Mouse (Mus musculus) adrenal gland, postnatal 14 days (tissue): ENCODE measurements around the gene Gpx5. TPM values are rescaled to one million over a fixed set of nuclear protein-coding genes. Genes with fewer than 3 reads are reported as not detected.

Experiments used
- total RNA-seq: library from RNA; stranded (reverse); gene quantifications from 2 replicates; pipeline ENCODE4 v1.2.3, GENCODE M21; 2021

Gpx5 gene
- total RNA-seq, 1 experiment from 2014 or later = not detected

Other genes starting within 250 kb of the Gpx5 start
- gene Olfr1370, start 217.8 kb downstream of the Gpx5 start, total RNA-seq = not detected in 2 replicates
- not detected in 2 replicates for gene Olfr1369-ps1, start 181.2 kb downstream of the Gpx5 start, total RNA-seq
- gene Olfr263, start 163.1 kb downstream of the Gpx5 start, total RNA-seq = not detected in 2 replicates
- not detected in 2 replicates for gene Olfr1368, start 146.9 kb downstream of the Gpx5 start, total RNA-seq
- 51.5 and 56.3 TPM in 2 replicates for gene Trim27, start 113.3 kb downstream of the Gpx5 start, total RNA-seq
- not detected in 2 replicates for gene Gpx6, start 19.4 kb upstream of the Gpx5 start, total RNA-seq
- not detected in 2 replicates for gene Olfr1367, start 54.2 kb upstream of the Gpx5 start, total RNA-seq
- 8.0 and 10.1 TPM in 2 replicates for gene Zscan12, start 70.1 kb upstream of the Gpx5 start, total RNA-seq
- gene Zkscan3, start 110.0 kb upstream of the Gpx5 start, total RNA-seq = 57.7 and 64.0 TPM in 2 replicates
- gene Pgbd1, start 148.3 kb upstream of the Gpx5 start, total RNA-seq = 0.79 and 0.85 TPM in 2 replicates
- 32.2 and 35.4 TPM in 2 replicates for gene Zscan26, start 161.0 kb upstream of the Gpx5 start, total RNA-seq
- 1.4 and 1.7 TPM in 2 replicates for gene Nkapl, start 175.8 kb upstream of the Gpx5 start, total RNA-seq
- 2.3 and 3.9 TPM in 2 replicates for gene Zkscan4, start 186.2 kb upstream of the Gpx5 start, total RNA-seq
- not detected in 2 replicates for gene Gm10065, start 186.7 kb upstream of the Gpx5 start, total RNA-seq
- gene AK157302, start 202.5 kb upstream of the Gpx5 start, total RNA-seq = 16.7 and 18.3 TPM in 2 replicates
- 174 and 184 TPM in 2 replicates for gene Gm11273, start 208.7 kb upstream of the Gpx5 start, total RNA-seq
- gene Zkscan8, start 238.4 kb upstream of the Gpx5 start, total RNA-seq = 17.4 and 20.4 TPM in 2 replicates